ENCODE assay signal across 7 mouse cellular contexts in the genomic region with DNA sequence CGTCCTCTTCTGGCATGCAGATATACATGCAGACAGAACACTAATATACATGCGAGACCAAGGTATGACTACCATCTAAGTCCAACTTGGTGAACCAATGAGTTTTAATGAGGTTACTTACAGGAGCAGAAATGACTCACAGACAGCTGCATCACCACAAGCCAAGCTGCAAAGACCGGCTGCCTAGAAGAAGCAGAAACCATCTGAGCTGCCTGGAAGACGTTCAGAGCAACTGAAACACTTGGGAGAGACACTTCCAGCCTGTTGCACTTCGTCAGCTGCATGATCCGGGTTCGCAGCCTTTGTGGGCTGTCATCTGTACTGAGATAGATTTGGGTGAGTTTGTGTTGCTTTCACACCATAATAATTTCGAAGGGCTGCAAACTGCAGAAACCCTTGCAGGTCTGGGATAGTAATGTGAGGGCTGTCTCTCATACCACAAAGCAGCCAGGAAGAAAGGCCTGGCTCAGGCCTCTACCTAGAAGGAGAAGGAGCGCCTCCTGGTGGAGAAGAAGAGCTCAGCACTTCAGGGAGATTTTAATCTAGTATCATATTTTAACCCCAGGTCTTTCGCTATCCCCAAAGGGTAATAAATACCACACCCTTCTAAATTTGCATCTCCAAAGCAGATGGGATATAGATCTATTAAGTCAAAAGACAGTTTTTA. TPM values are rescaled to one million over a fixed set of nuclear protein-coding genes. Genes with fewer than 3 reads are reported as not detected.
DNase-seq lines count a peak whose midpoint lies in the region; ATAC-seq lines count a peak whose summit lies in the region.

No protein-coding gene starts in this region.

- H3K4me3 ChIP-seq in midbrain, embryonic 14.5 days (replicated peaks; ENCODE audit: low read depth, low read length) = no peak overlapping the region
- H3K4me3 ChIP-seq in midbrain, embryonic 13.5 days (replicated peaks) = no peak overlapping the region
- no peak overlapping the region for H3K4me3 ChIP-seq in liver, embryonic 15.5 days (replicated peaks)

- DNase-seq in midbrain, embryonic 14.5 days = peak; percentile 90
- DNase-seq in R1 (ENCODE audit: low read depth, low spot score) = peak; percentile 82
- DNase-seq in cerebellum, postnatal 14 days = peak; percentile 77 to 88
- peak; percentile 65 to 83 for DNase-seq in heart, postnatal 10 days
- DNase-seq in right cerebral cortex, adult 2 months (ENCODE audit: low spot score in 2 of 2) = peak; percentile 57 to 65

- H3K27me3 ChIP-seq in midbrain, embryonic 14.5 days (ENCODE audit: control insufficient read depth, insufficient read depth, low read length) = no peaks in the 10 kb centered on the region
- H3K27me3 ChIP-seq in midbrain, embryonic 13.5 days = no peaks in the 10 kb centered on the region
- H3K27me3 ChIP-seq in liver, embryonic 15.5 days = no peaks in the 10 kb centered on the region

- H3K4me1 ChIP-seq in midbrain, embryonic 14.5 days (ENCODE audit: control insufficient read depth, insufficient read depth, low read length) = 0 out of 2 replicates have a peak, but pooled peaks cover 4% of the 10 kb centered on the region
- peaks cover 10% of the 10 kb centered on the region for H3K4me1 ChIP-seq in midbrain, embryonic 13.5 days (replicated peaks)
- peaks cover 40% of the 10 kb centered on the region for H3K4me1 ChIP-seq in liver, embryonic 15.5 days (replicated peaks)

- no peaks in the 10 kb centered on the region for H3K36me3 ChIP-seq in midbrain, embryonic 14.5 days (ENCODE audit: control insufficient read depth, insufficient read depth, low read length)
- H3K36me3 ChIP-seq in midbrain, embryonic 13.5 days = no peaks in the 10 kb centered on the region
- H3K36me3 ChIP-seq in liver, embryonic 15.5 days (replicated peaks) = no peaks in the 10 kb centered on the region

- H3K9me3 ChIP-seq in midbrain, embryonic 14.5 days (ENCODE audit: control insufficient read depth, low read length) = no peaks in the 10 kb centered on the region
- no peaks in the 10 kb centered on the region for H3K9me3 ChIP-seq in midbrain, embryonic 13.5 days
- no peaks in the 10 kb centered on the region for H3K9me3 ChIP-seq in liver, embryonic 15.5 days (replicated peaks)

- intact Hi-C loops in heart, postnatal 10 days (cut with DNase I) = loop anchor here (2.0 to 10.0 kb wide), 4 partner anchors 44 to 402 kb away; no protein-coding TSS in a partner anchor

- H3K4me2 ChIP-seq in midbrain, embryonic 14.5 days (ENCODE audit: low read length) = no peak overlapping the region
- no peak overlapping the region for H3K4me2 ChIP-seq in midbrain, embryonic 13.5 days (replicated peaks)
- H3K4me2 ChIP-seq in liver, embryonic 15.5 days = peak overlapping the region; percentile 5; the same call in 1 of the 2 replicates

- WGBS in midbrain, embryonic 14.5 days = 51% methylated on average over 10 of the region's 10 CpGs
- WGBS in midbrain, embryonic 13.5 days = 56% methylated on average over 10 of the region's 10 CpGs
- 50% methylated on average over 10 of the region's 10 CpGs for WGBS in liver, embryonic 15.5 days (ENCODE audit: insufficient replicate concordance)

- no peak overlapping the region for H3K27ac ChIP-seq in midbrain, embryonic 14.5 days (replicated peaks; ENCODE audit: low read depth, low read length)
- no peak overlapping the region for H3K27ac ChIP-seq in midbrain, embryonic 13.5 days
- no peak overlapping the region for H3K27ac ChIP-seq in liver, embryonic 15.5 days (replicated peaks)

- no peak for ATAC-seq in midbrain, embryonic 14.5 days (ENCODE audit: low FRiP score, low TSS enrichment)
- no peak for ATAC-seq in midbrain, embryonic 13.5 days
- no peak for ATAC-seq in liver, embryonic 15.5 days (ENCODE audit: insufficient read depth)

- no peak overlapping the region for H3K9ac ChIP-seq in midbrain, embryonic 14.5 days (replicated peaks; ENCODE audit: low read length)
- no peak overlapping the region for H3K9ac ChIP-seq in midbrain, embryonic 13.5 days (replicated peaks)
- H3K9ac ChIP-seq in liver, embryonic 15.5 days = no peak overlapping the region

RNA-seq across cellular contexts. Expression of gene Washc1, which starts 4.6 kb away (rescaled TPM):
- polyA plus RNA-seq in midbrain, embryonic 14.5 days (2014; fragmentation: Nextera tagmentation; extraction: Ambion mirVana) = 36.2 and 41.4 TPM in 2 replicates
- 39.7 and 40.2 TPM in 2 replicates for polyA plus RNA-seq in midbrain, embryonic 13.5 days (2015; fragmentation: Nextera tagmentation; extraction: Ambion mirVana)
- 10 to 100 TPM; 22.6 to 25.8 TPM for total RNA-seq in heart, postnatal 10 days (2021)
- polyA plus RNA-seq in liver, embryonic 15.5 days (2015; fragmentation: Nextera tagmentation; extraction: Ambion mirVana) = 15.2 and 17.1 TPM in 2 replicates

RNA-seq across cellular contexts. Expression of gene Ndufv2, which starts 5.4 kb away (rescaled TPM):
- polyA plus RNA-seq in midbrain, embryonic 14.5 days (2014; fragmentation: Nextera tagmentation; extraction: Ambion mirVana) = 363 and 404 TPM in 2 replicates
- polyA plus RNA-seq in midbrain, embryonic 13.5 days (2015; fragmentation: Nextera tagmentation; extraction: Ambion mirVana) = 347 and 349 TPM in 2 replicates
- 1,000 to 10,000 TPM in 1 of 2 experiments, 100 to 1,000 TPM in 1; 990 to 1,025 TPM for total RNA-seq in heart, postnatal 10 days (2021)
- polyA plus RNA-seq in liver, embryonic 15.5 days (2015; fragmentation: Nextera tagmentation; extraction: Ambion mirVana) = 180 and 198 TPM in 2 replicates

RNA-seq across cellular contexts. Expression of gene Ddx11, which starts 16.6 kb away (rescaled TPM):
- polyA plus RNA-seq in midbrain, embryonic 14.5 days (2014; fragmentation: Nextera tagmentation; extraction: Ambion mirVana) = 2.4 and 4.8 TPM in 2 replicates
- polyA plus RNA-seq in midbrain, embryonic 13.5 days (2015; fragmentation: Nextera tagmentation; extraction: Ambion mirVana) = 8.3 and 10.2 TPM in 2 replicates
- total RNA-seq in heart, postnatal 10 days (2021) = 1 to 10 TPM; 2.9 to 4.3 TPM
- 6.4 and 6.5 TPM in 2 replicates for polyA plus RNA-seq in liver, embryonic 15.5 days (2015; fragmentation: Nextera tagmentation; extraction: Ambion mirVana)

RNA-seq across cellular contexts. Expression of gene Ankrd12, which starts 29.8 kb away (rescaled TPM):
- 152 and 168 TPM in 2 replicates for polyA plus RNA-seq in midbrain, embryonic 14.5 days (2014; fragmentation: Nextera tagmentation; extraction: Ambion mirVana)
- polyA plus RNA-seq in midbrain, embryonic 13.5 days (2015; fragmentation: Nextera tagmentation; extraction: Ambion mirVana) = 118 and 132 TPM in 2 replicates
- total RNA-seq in heart, postnatal 10 days (2021) = 10 to 100 TPM; 16.6 to 18.6 TPM
- polyA plus RNA-seq in liver, embryonic 15.5 days (2015; fragmentation: Nextera tagmentation; extraction: Ambion mirVana) = 6.8 and 8.8 TPM in 2 replicates
